Mouse (Mus musculus) kidney, embryonic 16.5 days (tissue): Measurements from ENCODE around the gene Thsd7b. TPM values are rescaled to one million over a fixed set of nuclear protein-coding genes. Genes with fewer than 3 reads are reported as not detected.

Experiments
- ATAC-seq: fragments of 200-750 bp; cut with Nextera tagmentation; 2 replicates; pipeline ENCODE4 v1.8.0; 2017; ENCODE audit warnings: moderate TSS enrichment; ENCODE audit not compliant: low FRiP score, low TSS enrichment
- H3K27ac ChIP-seq: fragments of 300-500 bp; sonication (generic); 2 replicates; pipeline ENCODE4 v1.5.1; 2014; ENCODE audit warnings: low read length
- H3K27me3 ChIP-seq: fragments of 300-500 bp; sonication (generic); 2 replicates; pipeline ENCODE4 v1.6.1; 2014; ENCODE audit warnings: low read length, control low read depth, mixed read lengths; ENCODE audit not compliant: insufficient read depth
- H3K36me3 ChIP-seq: fragments of 300-500 bp; sonication (generic); 2 replicates; pipeline ENCODE4 v1.6.1; 2014; ENCODE audit warnings: low read length, control low read depth, mixed read lengths; ENCODE audit not compliant: insufficient read depth
- H3K4me1 ChIP-seq: fragments of 300-500 bp; sonication (generic); 2 replicates; pipeline ENCODE4 v1.6.1; 2014; ENCODE audit warnings: low read length, control low read depth, mixed read lengths; ENCODE audit not compliant: insufficient read depth
- H3K4me2 ChIP-seq: fragments of 300-500 bp; sonication (generic); replicated peaks from 2 replicates; pipeline ENCODE4 v1.6.1; 2014; ENCODE audit warnings: low read depth, low read length
- H3K4me3 ChIP-seq: fragments of 300-500 bp; sonication (generic); 2 replicates; pipeline ENCODE4 v1.5.1; 2014; ENCODE audit warnings: mild to moderate bottlenecking, low read length
- H3K9ac ChIP-seq: fragments of 300-500 bp; sonication (generic); replicated peaks from 2 replicates; pipeline ENCODE4 v1.6.1; 2014; ENCODE audit warnings: low read length
- H3K9me3 ChIP-seq: fragments of 300-500 bp; sonication (generic); 2 replicates; pipeline ENCODE4 v1.6.1; 2016; ENCODE audit warnings: low read length, control low read depth
- WGBS: fragments of 180-500 bp; shearing (Covaris S2); extraction: QIAGEN DNeasy Blood & Tissue Kit; methylation state at CpG from one replicate; pipeline ENCODE4 v1.1.7; 2014; 5-methylcytosine and 5-hydroxymethylcytosine counted together
- polyA plus RNA-seq: library from polyadenylated mRNA; unstranded; fragments of >200 nt; fragmentation: Nextera tagmentation; extraction: Ambion mirVana; gene quantifications from 2 replicates; pipeline ENCODE4 v1.2.1, GENCODE M21; 2015

Gene Thsd7b
- polyA plus RNA-seq, 1 experiment from 2014 or later = 0.65 TPM

- Histone ChIP-seq H3K36me3 (no peaks in the 10 kb centered on the region), H3K4me3 (no peak overlapping the region), H3K4me1 (no peaks in the 10 kb centered on the region), H3K9me3 (no peaks in the 10 kb centered on the region), H3K9ac (no peak overlapping the region), H3K4me2 (no peak overlapping the region), H3K27ac (no peak overlapping the region), H3K27me3 (no peaks in the 10 kb centered on the region)
- ATAC-seq = no peak
- WGBS = 83% methylated on average over 1 of the region's 1 CpGs
Measured at GRCm38 (mm10) chr1:129493929-129494328, 220.8 kb downstream of the Thsd7b start.

- ATAC-seq = no peak
- no peaks in the 10 kb centered on the region for H3K27me3 ChIP-seq
- H3K4me3 ChIP-seq = no peak overlapping the region
- WGBS = 72% methylated on average over 3 of the region's 3 CpGs
- H3K4me1 ChIP-seq = no peaks in the 10 kb centered on the region
- H3K9me3 ChIP-seq = no peaks in the 10 kb centered on the region
- H3K9ac ChIP-seq = no peak overlapping the region
- no peak overlapping the region for H3K27ac ChIP-seq
- no peaks in the 10 kb centered on the region for H3K36me3 ChIP-seq
- no peak overlapping the region for H3K4me2 ChIP-seq
Measured at GRCm38 (mm10) chr1:129501707-129502106, 228.6 kb downstream of the Thsd7b start.

- no peak for ATAC-seq
- Histone ChIP-seq H3K27me3 (no peaks in the 10 kb centered on the region), H3K9ac (no peak overlapping the region), H3K27ac (no peak overlapping the region), H3K4me2 (no peak overlapping the region), H3K4me1 (no peaks in the 10 kb centered on the region), H3K36me3 (no peaks in the 10 kb centered on the region), H3K4me3 (no peak overlapping the region), H3K9me3 (no peaks in the 10 kb centered on the region)
- WGBS = 92% methylated on average over 1 of the region's 1 CpGs
Measured at GRCm38 (mm10) chr1:129516379-129516778, 243.3 kb downstream of the Thsd7b start.

- no peak overlapping the region for H3K4me2 ChIP-seq
- no peak overlapping the region for H3K27ac ChIP-seq
- WGBS = 90% methylated on average over 5 of the region's 5 CpGs
- no peaks in the 10 kb centered on the region for H3K36me3 ChIP-seq
- no peak overlapping the region for H3K9ac ChIP-seq
- no peak overlapping the region for H3K4me3 ChIP-seq
- ATAC-seq = no peak
- no peaks in the 10 kb centered on the region for H3K9me3 ChIP-seq
- H3K4me1 ChIP-seq = no peaks in the 10 kb centered on the region
- H3K27me3 ChIP-seq = no peaks in the 10 kb centered on the region
Measured at GRCm38 (mm10) chr1:129519751-129520150, 246.6 kb downstream of the Thsd7b start.

- no peaks in the 10 kb centered on the region for H3K4me1 ChIP-seq
- no peaks in the 10 kb centered on the region for H3K27me3 ChIP-seq
- no peaks in the 10 kb centered on the region for H3K9me3 ChIP-seq
- no peak overlapping the region for H3K27ac ChIP-seq
- no peak overlapping the region for H3K9ac ChIP-seq
- no peak overlapping the region for H3K4me2 ChIP-seq
- H3K36me3 ChIP-seq = no peaks in the 10 kb centered on the region
- WGBS = 84% methylated on average over 2 of the region's 2 CpGs
- no peak overlapping the region for H3K4me3 ChIP-seq
- no peak for ATAC-seq
Measured at GRCm38 (mm10) chr1:129526967-129527366, 253.9 kb downstream of the Thsd7b start.

GRCm38 (mm10) chr1:129532206-129532605 is 259.1 kb downstream of the Thsd7b start:
- no peak overlapping the region for H3K9ac ChIP-seq
- H3K36me3 ChIP-seq = no peaks in the 10 kb centered on the region
- H3K4me2 ChIP-seq = no peak overlapping the region
- no peaks in the 10 kb centered on the region for H3K4me1 ChIP-seq
- H3K9me3 ChIP-seq = no peaks in the 10 kb centered on the region
- no peak overlapping the region for H3K4me3 ChIP-seq
- H3K27ac ChIP-seq = no peak overlapping the region
- ATAC-seq = no peak
- 93% methylated on average over 3 of the region's 3 CpGs for WGBS
- no peaks in the 10 kb centered on the region for H3K27me3 ChIP-seq

GRCm38 (mm10) chr1:129538508-129538907 is 265.4 kb downstream of the Thsd7b start:
- H3K36me3 ChIP-seq = no peaks in the 10 kb centered on the region
- WGBS = 89% methylated on average over 2 of the region's 2 CpGs
- no peak overlapping the region for H3K4me3 ChIP-seq
- H3K27ac ChIP-seq = no peak overlapping the region
- H3K27me3 ChIP-seq = no peaks in the 10 kb centered on the region
- ATAC-seq = no peak
- no peak overlapping the region for H3K4me2 ChIP-seq
- H3K9ac ChIP-seq = no peak overlapping the region
- H3K4me1 ChIP-seq = no peaks in the 10 kb centered on the region
- H3K9me3 ChIP-seq = no peaks in the 10 kb centered on the region

- WGBS = 92% methylated on average over 4 of the region's 4 CpGs
- Histone ChIP-seq H3K9me3 (no peaks in the 10 kb centered on the region), H3K9ac (no peak overlapping the region), H3K4me2 (no peak overlapping the region), H3K27ac (no peak overlapping the region), H3K4me3 (no peak overlapping the region), H3K27me3 (no peaks in the 10 kb centered on the region), H3K4me1 (no peaks in the 10 kb centered on the region), H3K36me3 (no peaks in the 10 kb centered on the region)
- ATAC-seq = no peak
Measured at GRCm38 (mm10) chr1:129538970-129539369, 265.9 kb downstream of the Thsd7b start.

- no peaks in the 10 kb centered on the region for H3K36me3 ChIP-seq
- no peak overlapping the region for H3K4me2 ChIP-seq
- no peak overlapping the region for H3K9ac ChIP-seq
- 59% methylated on average over 1 of the region's 1 CpGs for WGBS
- ATAC-seq = 0 out of 2 replicates have a peak, but pooled peaks have one; percentile 49
- H3K27ac ChIP-seq = no peak overlapping the region
- no peaks in the 10 kb centered on the region for H3K9me3 ChIP-seq
- H3K4me1 ChIP-seq = no peaks in the 10 kb centered on the region
- H3K4me3 ChIP-seq = no peak overlapping the region
- H3K27me3 ChIP-seq = no peaks in the 10 kb centered on the region
Measured at GRCm38 (mm10) chr1:129540751-129541150, 267.6 kb downstream of the Thsd7b start.

GRCm38 (mm10) chr1:129542563-129543146 is 269.6 kb downstream of the Thsd7b start:
- no peak overlapping the region for H3K27ac ChIP-seq
- 88% methylated on average over 3 of the region's 3 CpGs for WGBS
- no peaks in the 10 kb centered on the region for H3K36me3 ChIP-seq
- H3K4me2 ChIP-seq = no peak overlapping the region
- H3K4me1 ChIP-seq = no peaks in the 10 kb centered on the region
- H3K9ac ChIP-seq = no peak overlapping the region
- no peaks in the 10 kb centered on the region for H3K27me3 ChIP-seq
- no peak overlapping the region for H3K4me3 ChIP-seq
- H3K9me3 ChIP-seq = no peaks in the 10 kb centered on the region
- ATAC-seq = no peak
